Mouse (Mus musculus): ENCODE results near the gene Gm42906. TPM values are rescaled to one million over a fixed set of nuclear protein-coding genes. Genes with fewer than 3 reads are reported as not detected.

Gm42906 gene
- polyA plus RNA-seq, 1 experiment: not detected

DNA sequence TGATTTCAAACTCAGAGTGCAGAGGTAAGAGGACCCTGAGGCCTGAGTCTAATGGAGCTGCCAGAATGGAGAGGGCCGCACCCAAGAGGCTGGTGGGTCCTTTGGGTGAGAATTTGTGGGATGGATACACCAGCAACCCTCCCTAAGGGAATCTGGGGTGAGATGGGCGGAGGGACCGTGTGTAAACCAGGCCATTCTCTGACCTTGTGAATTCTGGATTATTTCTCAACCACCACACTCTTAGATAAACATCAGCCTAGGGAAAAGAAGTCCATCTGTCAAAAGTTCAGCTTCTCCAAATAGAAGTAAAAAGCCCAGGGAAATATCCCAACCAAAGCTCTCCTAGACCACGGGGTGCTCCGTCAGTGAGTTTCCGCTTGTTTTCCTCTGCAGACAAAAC is 332.0 kb downstream of the Gm42906 start:
- no peaks in the 10 kb centered on the region for H3K36me3 ChIP-seq (ENCODE audit: control insufficient read depth)
- H3K4me1 ChIP-seq (ENCODE audit: control insufficient read depth): no peaks in the 10 kb centered on the region
- H3K9me3 ChIP-seq (ENCODE audit: control insufficient read depth, low read length): no peaks in the 10 kb centered on the region
- H3K27me3 ChIP-seq (ENCODE audit: control insufficient read depth): no peaks in the 10 kb centered on the region
- no peak overlapping the region for H3K4me3 ChIP-seq (replicated peaks)
- TF ChIP-seq GATA1 (IDR thresholded peaks at IDR 0.05; ENCODE audit: low read length): no peak
- TF ChIP-seq TAL1 (IDR thresholded peaks at IDR 0.05; ENCODE audit: low read length): no peak

- H3K4me3 ChIP-seq (replicated peaks): no peak overlapping the region
- H3K36me3 ChIP-seq (ENCODE audit: control insufficient read depth): no peaks in the 10 kb centered on the region
- H3K9me3 ChIP-seq (ENCODE audit: control insufficient read depth, low read length): no peaks in the 10 kb centered on the region
- no peak for TF ChIP-seq GATA1 (IDR thresholded peaks at IDR 0.05; ENCODE audit: low read length)
- TF ChIP-seq TAL1 (IDR thresholded peaks at IDR 0.05; ENCODE audit: low read length): no peak
- no peaks in the 10 kb centered on the region for H3K27me3 ChIP-seq (ENCODE audit: control insufficient read depth)
- no peaks in the 10 kb centered on the region for H3K4me1 ChIP-seq (ENCODE audit: control insufficient read depth)
Observed at GRCm38 (mm10) chr5:151092886-151093665, 334.9 kb downstream of the Gm42906 start.

GRCm38 (mm10) chr5:151090996-151091395 is 337.0 kb downstream of the Gm42906 start:
- Histone ChIP-seq H3K36me3 (ENCODE audit: control insufficient read depth) (no peaks in the 10 kb centered on the region), H3K4me3 (replicated peaks) (no peak overlapping the region), H3K4me1 (ENCODE audit: control insufficient read depth) (no peaks in the 10 kb centered on the region), H3K9me3 (ENCODE audit: control insufficient read depth, low read length) (no peaks in the 10 kb centered on the region), H3K27me3 (ENCODE audit: control insufficient read depth) (no peaks in the 10 kb centered on the region)
- TF ChIP-seq TAL1 (IDR thresholded peaks at IDR 0.05; ENCODE audit: low read length) (no peak), GATA1 (IDR thresholded peaks at IDR 0.05; ENCODE audit: low read length) (no peak)

- no peak overlapping the region for H3K4me3 ChIP-seq (replicated peaks)
- no peaks in the 10 kb centered on the region for H3K27me3 ChIP-seq (ENCODE audit: control insufficient read depth)
- H3K4me1 ChIP-seq (ENCODE audit: control insufficient read depth): no peaks in the 10 kb centered on the region
- TF ChIP-seq TAL1 (IDR thresholded peaks at IDR 0.05; ENCODE audit: low read length): no peak
- TF ChIP-seq GATA1 (IDR thresholded peaks at IDR 0.05; ENCODE audit: low read length): no peak
- H3K9me3 ChIP-seq (ENCODE audit: control insufficient read depth, low read length): no peaks in the 10 kb centered on the region
- no peaks in the 10 kb centered on the region for H3K36me3 ChIP-seq (ENCODE audit: control insufficient read depth)
Observed at GRCm38 (mm10) chr5:151089201-151089600, 338.8 kb downstream of the Gm42906 start.

DNA sequence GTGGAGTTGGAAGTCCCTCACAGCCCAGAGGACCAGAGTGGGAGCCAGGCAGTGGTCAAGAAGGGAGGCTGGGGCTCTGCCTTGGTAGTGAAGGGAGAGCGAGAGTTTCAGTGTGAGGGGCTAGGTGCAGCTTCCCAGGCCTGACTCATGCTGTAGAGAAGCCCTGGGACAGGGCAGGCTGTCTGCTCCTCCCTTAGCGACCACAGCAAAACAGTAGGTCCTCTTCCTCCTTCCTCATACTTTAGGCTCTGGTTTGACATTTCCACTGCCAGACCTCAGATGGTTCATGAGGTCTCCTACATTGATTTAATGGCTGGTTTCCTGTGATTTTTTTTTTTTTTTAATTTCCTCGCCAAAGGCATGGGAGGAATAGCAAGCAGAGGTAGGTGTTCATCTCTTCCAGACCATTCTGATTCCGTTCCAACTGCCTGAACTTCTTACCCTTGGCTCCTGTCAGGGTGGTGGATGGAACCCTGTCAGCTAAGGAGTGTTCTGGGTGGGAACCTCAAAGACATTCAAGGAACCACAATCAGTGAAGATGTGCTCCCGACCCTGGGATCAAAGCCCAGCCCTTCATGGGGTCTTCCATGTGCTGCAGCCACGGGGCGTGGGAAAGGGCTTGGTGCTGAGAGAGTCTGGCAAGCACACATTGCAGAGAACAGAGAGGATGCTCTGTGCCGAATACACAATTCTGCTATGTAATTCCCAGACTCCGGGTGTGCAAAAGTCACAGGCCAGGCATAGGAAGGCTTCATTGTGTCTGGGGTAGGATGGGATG is 341.3 kb downstream of the Gm42906 start:
- no peaks in the 10 kb centered on the region for H3K9me3 ChIP-seq (ENCODE audit: control insufficient read depth, low read length)
- H3K4me3 ChIP-seq (replicated peaks): no peak overlapping the region
- no peaks in the 10 kb centered on the region for H3K4me1 ChIP-seq (ENCODE audit: control insufficient read depth)
- no peaks in the 10 kb centered on the region for H3K27me3 ChIP-seq (ENCODE audit: control insufficient read depth)
- H3K36me3 ChIP-seq (ENCODE audit: control insufficient read depth): no peaks in the 10 kb centered on the region
- no peak for TF ChIP-seq GATA1 (IDR thresholded peaks at IDR 0.05; ENCODE audit: low read length)
- no peak for TF ChIP-seq TAL1 (IDR thresholded peaks at IDR 0.05; ENCODE audit: low read length)

DNA sequence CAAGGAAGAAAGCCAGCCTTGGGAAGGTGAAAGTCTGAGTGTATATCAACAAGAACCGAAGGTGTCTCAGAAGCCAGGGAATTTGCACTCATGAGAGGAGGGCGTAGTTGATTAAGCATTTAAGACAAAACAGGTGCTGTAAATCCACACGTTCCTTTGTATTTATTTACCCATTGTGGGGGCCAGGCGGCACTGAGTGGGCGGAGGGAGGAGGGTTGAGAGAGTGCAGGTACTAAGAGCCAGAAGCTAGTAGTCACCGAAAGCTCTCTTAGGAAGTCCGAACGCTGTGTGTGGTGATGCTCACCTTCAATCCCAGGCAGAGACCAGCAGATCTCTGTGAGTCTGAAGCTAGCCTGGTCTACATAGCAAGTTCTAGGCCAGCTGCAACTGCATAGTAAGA is 342.2 kb downstream of the Gm42906 start:
- Histone ChIP-seq H3K4me3 (replicated peaks) (no peak overlapping the region), H3K27me3 (ENCODE audit: control insufficient read depth) (no peaks in the 10 kb centered on the region), H3K4me1 (ENCODE audit: control insufficient read depth) (no peaks in the 10 kb centered on the region), H3K9me3 (ENCODE audit: control insufficient read depth, low read length) (no peaks in the 10 kb centered on the region), H3K36me3 (ENCODE audit: control insufficient read depth) (no peaks in the 10 kb centered on the region)
- no peak for TF ChIP-seq TAL1 (IDR thresholded peaks at IDR 0.05; ENCODE audit: low read length)
- no peak for TF ChIP-seq GATA1 (IDR thresholded peaks at IDR 0.05; ENCODE audit: low read length)

DNA sequence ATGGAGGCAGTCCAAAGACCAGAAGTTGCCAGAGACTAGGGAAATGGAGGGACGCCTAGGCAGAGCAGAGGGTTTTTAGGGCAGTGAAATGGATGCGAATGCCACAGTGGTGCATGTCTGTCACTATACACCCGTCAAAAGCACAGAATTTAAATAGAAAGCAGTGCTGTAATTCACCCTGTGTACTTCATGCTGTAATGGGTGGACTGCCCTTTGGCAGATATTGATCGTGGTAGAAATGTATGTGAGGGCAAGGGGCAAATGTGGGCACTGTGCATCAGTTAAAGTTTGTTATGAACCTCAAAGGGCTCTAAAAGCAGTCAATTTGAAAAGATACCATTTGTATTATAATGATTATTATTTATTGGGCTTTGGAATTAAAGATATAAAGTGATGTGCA is 347.7 kb downstream of the Gm42906 start:
- Histone ChIP-seq H3K4me1 (ENCODE audit: control insufficient read depth) (no peaks in the 10 kb centered on the region), H3K36me3 (ENCODE audit: control insufficient read depth) (no peaks in the 10 kb centered on the region), H3K9me3 (ENCODE audit: control insufficient read depth, low read length) (peaks cover 2% of the 10 kb centered on the region), H3K4me3 (replicated peaks) (no peak overlapping the region), H3K27me3 (ENCODE audit: control insufficient read depth) (no peaks in the 10 kb centered on the region)
- TF ChIP-seq TAL1 (IDR thresholded peaks at IDR 0.05; ENCODE audit: low read length): no peak

GRCm38 (mm10) chr5:151077953-151078352 is 350.0 kb downstream of the Gm42906 start:
- H3K4me1 ChIP-seq (ENCODE audit: control insufficient read depth): no peaks in the 10 kb centered on the region

GRCm38 (mm10) chr5:151076917-151077316 is 351.0 kb downstream of the Gm42906 start:
- Histone ChIP-seq H3K9me3 (ENCODE audit: control insufficient read depth, low read length) (peaks cover 4% of the 10 kb centered on the region), H3K4me1 (ENCODE audit: control insufficient read depth) (no peaks in the 10 kb centered on the region), H3K27me3 (ENCODE audit: control insufficient read depth) (no peaks in the 10 kb centered on the region), H3K36me3 (ENCODE audit: control insufficient read depth) (no peaks in the 10 kb centered on the region; the same call in 1 of the 2 replicates), H3K4me3 (replicated peaks) (no peak overlapping the region)
- TF ChIP-seq TAL1 (IDR thresholded peaks at IDR 0.05; ENCODE audit: low read length) (no peak), GATA1 (IDR thresholded peaks at IDR 0.05; ENCODE audit: low read length) (no peak)

More at GRCm38 (mm10) chr5:151077953-151078352, 350.0 kb downstream of the Gm42906 start:
- peaks cover 4% of the 10 kb centered on the region for H3K9me3 ChIP-seq (ENCODE audit: control insufficient read depth, low read length)
- no peaks in the 10 kb centered on the region; the same call in 1 of the 2 replicates for H3K36me3 ChIP-seq (ENCODE audit: control insufficient read depth)
- H3K4me3 ChIP-seq (replicated peaks): no peak overlapping the region
- no peaks in the 10 kb centered on the region for H3K27me3 ChIP-seq (ENCODE audit: control insufficient read depth)
- TF ChIP-seq GATA1 (IDR thresholded peaks at IDR 0.05; ENCODE audit: low read length): no peak
- TF ChIP-seq TAL1 (IDR thresholded peaks at IDR 0.05; ENCODE audit: low read length): no peak
